Comparison of ENCODE assay signal across 8 mouse cellular contexts in the genomic region with DNA sequence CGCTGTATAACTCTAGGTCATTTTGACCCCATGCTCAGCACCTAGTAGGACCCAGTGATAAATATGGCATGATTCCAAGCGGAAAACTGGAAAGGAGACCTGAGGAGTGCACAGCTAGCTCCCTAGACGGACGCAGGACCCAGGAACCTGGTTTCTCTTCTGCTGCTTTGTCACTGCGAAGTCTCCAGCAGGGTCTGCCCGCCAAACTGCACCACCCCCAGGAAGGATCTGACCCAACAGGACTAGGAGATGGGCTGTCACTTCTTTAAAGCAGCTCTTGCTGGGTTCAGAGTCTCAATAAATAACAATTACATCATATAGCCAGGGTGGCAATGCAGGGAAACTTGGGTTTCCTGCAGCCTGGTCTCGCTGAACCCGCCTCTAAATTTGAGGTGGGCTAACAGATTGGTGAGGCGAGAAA. TPM values are rescaled to one million over a fixed set of nuclear protein-coding genes. Genes with fewer than 3 reads are reported as not detected.
DNase-seq lines count a peak whose midpoint lies in the region; ATAC-seq and TF ChIP-seq lines count a peak whose summit lies in the region.

Nrip1 (minus strand) TSS at position 157 of the 421 bp plus-strand sequence.

- peak within 1 kb of the TSS; percentile 74 for H3K4me2 ChIP-seq in kidney, embryonic 15.5 days
- H3K4me2 ChIP-seq in limb, embryonic 15.5 days = peak within 1 kb of the TSS; percentile 62
- H3K4me2 ChIP-seq in midbrain, embryonic 15.5 days = peak within 1 kb of the TSS; percentile 72

- peak within 1 kb of the TSS; percentile 97 for H3K9ac ChIP-seq in kidney, embryonic 15.5 days
- H3K9ac ChIP-seq in limb, embryonic 15.5 days = peak within 1 kb of the TSS; percentile 92
- peak within 1 kb of the TSS; percentile 88 for H3K9ac ChIP-seq in midbrain, embryonic 15.5 days

- peak; percentile 15 for ATAC-seq in CD4-positive, CD25-positive, alpha-beta regulatory T cell, adult 4 months
- peak; percentile 27 for ATAC-seq in kidney, embryonic 15.5 days (replicated peaks; ENCODE audit: low FRiP score)
- ATAC-seq in limb, embryonic 15.5 days (ENCODE audit: insufficient number of reproducible peaks, low FRiP score, low TSS enrichment, low read depth) = peak; percentile 5; the same call in 1 of the 2 replicates
- ATAC-seq in midbrain, embryonic 15.5 days (replicated peaks) = peak; percentile 53

- no peaks in the 10 kb centered on the region for H3K27me3 ChIP-seq in heart, embryonic 10.5 days (ENCODE audit: insufficient read depth, poor library complexity, severe bottlenecking)
- no peaks in the 10 kb centered on the region for H3K27me3 ChIP-seq in kidney, embryonic 15.5 days
- H3K27me3 ChIP-seq in limb, embryonic 15.5 days = no peaks in the 10 kb centered on the region
- no peaks in the 10 kb centered on the region for H3K27me3 ChIP-seq in midbrain, embryonic 15.5 days (replicated peaks)

- WGBS in heart, embryonic 10.5 days = 1% methylated on average over 9 of the region's 9 CpGs
- WGBS in kidney, embryonic 15.5 days = under 1% methylated on average over 9 of the region's 9 CpGs
- WGBS in limb, embryonic 15.5 days = 0% methylated on average over 9 of the region's 9 CpGs
- WGBS in midbrain, embryonic 15.5 days = 0% methylated on average over 9 of the region's 9 CpGs

- peak within 1 kb of the TSS; percentile 94 for H3K27ac ChIP-seq in embryonic fibroblast, embryonic 13.5 days (ENCODE audit: insufficient read depth, low read length)
- H3K27ac ChIP-seq in heart, embryonic 10.5 days = peak within 1 kb of the TSS; percentile 99
- H3K27ac ChIP-seq in kidney, embryonic 15.5 days = peak within 1 kb of the TSS; percentile 99
- H3K27ac ChIP-seq in limb, embryonic 15.5 days = peak within 1 kb of the TSS; percentile 99
- peak within 1 kb of the TSS; percentile 98 for H3K27ac ChIP-seq in midbrain, embryonic 15.5 days

- TF ChIP-seq POLR2A in embryonic fibroblast, embryonic 13.5 days (IDR thresholded peaks at IDR 0.05; ENCODE audit: low read depth, low read length) = peak; percentile 47

- no peaks in the 10 kb centered on the region for H3K9me3 ChIP-seq in heart, embryonic 10.5 days
- no peaks in the 10 kb centered on the region for H3K9me3 ChIP-seq in kidney, embryonic 15.5 days (replicated peaks)
- H3K9me3 ChIP-seq in limb, embryonic 15.5 days = no peaks in the 10 kb centered on the region
- H3K9me3 ChIP-seq in midbrain, embryonic 15.5 days = no peaks in the 10 kb centered on the region

- peak; percentile 78 for DNase-seq in adrenal gland, postnatal 14 days
- peak; percentile 90 for DNase-seq in heart, embryonic 10.5 days (ENCODE audit: low spot score)
- DNase-seq in telencephalon, adult 2 months (ENCODE audit: low read depth, low spot score) = peak; percentile 42

- peak within 1 kb of the TSS; percentile 88 for H3K4me3 ChIP-seq in embryonic fibroblast, embryonic 13.5 days (ENCODE audit: insufficient read depth, low read length)
- peak within 1 kb of the TSS; percentile 92 for H3K4me3 ChIP-seq in heart, embryonic 10.5 days
- H3K4me3 ChIP-seq in kidney, embryonic 15.5 days (replicated peaks) = peak within 1 kb of the TSS; percentile 94
- peak within 1 kb of the TSS; percentile 86 for H3K4me3 ChIP-seq in limb, embryonic 15.5 days
- peak within 1 kb of the TSS; percentile 97 for H3K4me3 ChIP-seq in midbrain, embryonic 15.5 days

- TF ChIP-seq CTCF in embryonic fibroblast, embryonic 13.5 days (IDR thresholded peaks at IDR 0.05; ENCODE audit: borderline replicate concordance, insufficient read depth, low read length) = no peak

- no peaks in the 10 kb centered on the region for H3K36me3 ChIP-seq in heart, embryonic 10.5 days
- no peaks in the 10 kb centered on the region for H3K36me3 ChIP-seq in kidney, embryonic 15.5 days
- no peaks in the 10 kb centered on the region for H3K36me3 ChIP-seq in limb, embryonic 15.5 days
- no peaks in the 10 kb centered on the region for H3K36me3 ChIP-seq in midbrain, embryonic 15.5 days (replicated peaks)

- H3K4me1 ChIP-seq in embryonic fibroblast, embryonic 13.5 days (ENCODE audit: control insufficient read depth, insufficient read depth, low read length) = peaks cover 2% of the 10 kb centered on the region
- peaks cover 15% of the 10 kb centered on the region for H3K4me1 ChIP-seq in heart, embryonic 10.5 days
- H3K4me1 ChIP-seq in kidney, embryonic 15.5 days = peaks cover 29% of the 10 kb centered on the region
- H3K4me1 ChIP-seq in limb, embryonic 15.5 days = peaks cover 13% of the 10 kb centered on the region
- H3K4me1 ChIP-seq in midbrain, embryonic 15.5 days = peaks cover 33% of the 10 kb centered on the region

RNA-seq across cellular contexts. Expression of gene Nrip1, which starts in this region (rescaled TPM):
- 10 to 100 TPM; 42.3 to 52.8 TPM for polyA plus RNA-seq in CD4-positive, CD25-positive, alpha-beta regulatory T cell, adult 4 months (2017; shearing (Covaris generic))
- total RNA-seq in adrenal gland, postnatal 14 days (2021) = 65.2 and 66.5 TPM in 2 replicates
- 16.0 and 16.3 TPM in 2 replicates for polyA plus RNA-seq in embryonic fibroblast, embryonic 13.5 days (2011; ENCODE audit: insufficient read length, low read depth, missing spikeins)
- 22.3 and 31.2 TPM in 2 replicates for polyA plus RNA-seq in heart, embryonic 10.5 days (2016; fragmentation: Nextera tagmentation; extraction: Ambion mirVana)
- 55.0 and 58.3 TPM in 2 replicates for polyA plus RNA-seq in kidney, embryonic 15.5 days (2015; fragmentation: Nextera tagmentation; extraction: Ambion mirVana)
- 36.4 and 37.9 TPM in 2 replicates for polyA plus RNA-seq in limb, embryonic 15.5 days (2015; fragmentation: Nextera tagmentation; extraction: Ambion mirVana)
- 34.8 and 38.3 TPM in 2 replicates for polyA plus RNA-seq in midbrain, embryonic 15.5 days (2015; fragmentation: Nextera tagmentation; extraction: Ambion mirVana)

Comparison
In these comparisons a context has a peak if more than half of its experiments do, and no peak if none do; other contexts are left out.
1. Peak in every context shown above with its lines: DNase-seq, ATAC-seq, H3K4me3 ChIP-seq and H3K27ac ChIP-seq.